Mouse (Mus musculus): ENCODE data around the gene Tob2. TPM values are rescaled to one million over a fixed set of nuclear protein-coding genes. Genes with fewer than 3 reads are reported as not detected.

Gene Tob2
- polyA plus RNA-seq, 1 experiment: 36.9 TPM

DNA sequence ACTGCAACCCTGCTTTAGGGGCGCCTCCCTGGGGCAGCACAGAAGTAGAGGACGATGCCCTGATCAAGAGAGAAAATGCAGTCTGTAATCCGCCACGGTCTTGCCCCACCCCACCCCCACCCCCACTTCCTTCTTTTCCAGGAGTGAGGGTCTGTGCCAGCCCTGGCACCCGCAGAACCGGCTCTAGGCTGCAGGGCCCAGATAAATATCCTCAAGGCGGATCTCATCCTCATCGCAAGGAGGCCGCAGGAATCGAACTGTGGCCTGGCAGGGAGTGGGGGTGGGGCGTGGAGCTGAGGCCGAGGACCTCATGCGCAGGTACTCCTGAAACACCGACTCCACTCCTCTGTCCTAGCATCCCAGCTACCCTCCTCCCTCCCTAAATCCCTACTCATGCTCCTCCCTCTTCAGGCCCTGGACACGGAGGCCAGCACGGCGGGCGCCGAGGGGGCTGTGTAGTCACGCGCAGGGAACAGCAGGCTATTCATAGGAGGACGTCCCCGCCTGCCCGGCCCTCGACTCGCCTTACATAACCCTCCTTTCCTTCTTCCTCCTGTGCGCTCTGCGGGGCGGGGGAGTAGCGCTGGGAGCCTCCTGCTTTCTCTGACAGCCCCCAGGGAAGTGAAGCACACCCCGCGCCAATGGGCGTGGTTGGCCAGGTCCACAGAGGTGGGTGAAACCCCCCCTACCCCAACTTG lies 22.3 kb downstream of the Tob2 start:
- peaks cover 67% of the 10 kb centered on the region for H3K4me1 ChIP-seq (ENCODE audit: control insufficient read depth, insufficient read depth, low read length)
- H3K27me3 ChIP-seq (ENCODE audit: control insufficient read depth, insufficient read depth, low read length): no peaks in the 10 kb centered on the region
- 7% methylated on average over 32 of the region's 33 CpGs for WGBS
- H3K27ac ChIP-seq (ENCODE audit: insufficient read depth, low read length): peak overlapping the region; percentile 93
- peak; percentile 87 to 91 for DNase-seq
- TF ChIP-seq POLR2A (IDR thresholded peaks at IDR 0.05; ENCODE audit: borderline replicate concordance, insufficient read depth, low read length) (peak; percentile 64; the same call in 1 of the 2 replicates), CTCF (IDR thresholded peaks at IDR 0.05; ENCODE audit: borderline replicate concordance, insufficient read depth, low read depth, low read length) (no peak)
- H3K4me3 ChIP-seq (replicated peaks; ENCODE audit: insufficient read depth, low read depth, low read length): peak overlapping the region; percentile 2

DNA sequence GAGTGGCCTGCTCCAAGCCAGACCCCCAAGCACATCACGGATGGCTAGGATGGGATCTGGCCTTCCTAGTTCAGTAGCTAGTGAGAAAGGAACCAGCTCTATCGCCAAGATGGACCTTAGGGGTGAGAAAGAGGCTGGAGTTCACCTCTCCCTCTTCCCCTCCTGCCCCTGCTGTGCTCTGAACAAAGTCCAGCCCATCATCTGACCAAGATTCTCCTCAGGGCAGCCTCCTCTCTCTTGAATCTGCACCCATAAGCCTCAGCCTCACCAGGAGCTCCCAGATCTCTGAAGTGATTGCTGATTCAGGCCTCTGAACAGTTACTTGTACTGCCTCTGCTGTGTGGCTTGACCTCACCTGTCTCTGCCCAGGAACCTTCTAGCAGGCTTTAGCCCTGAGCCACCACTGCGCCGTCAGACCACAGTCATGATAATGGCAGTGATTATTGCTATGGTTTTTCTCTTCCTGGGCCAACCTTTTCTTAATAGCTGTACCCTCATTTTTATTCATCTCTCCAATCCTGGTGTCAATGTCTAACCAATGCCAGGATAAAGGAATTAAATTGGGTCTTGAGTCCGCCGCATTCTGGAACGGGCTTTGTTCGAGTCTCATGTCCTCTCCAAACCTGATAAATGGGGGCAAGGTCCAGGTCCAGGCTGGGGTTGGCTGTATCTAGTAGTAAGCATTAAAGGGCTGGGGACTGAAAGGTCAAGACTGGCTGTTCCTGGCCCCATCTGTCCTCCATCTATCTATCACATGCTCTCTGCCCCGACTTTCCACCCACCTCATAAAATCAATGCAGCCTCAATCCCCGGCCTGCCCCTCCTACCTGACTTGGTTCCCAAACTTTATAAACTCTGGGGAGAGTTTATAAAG lies 23.4 kb downstream of the Tob2 start:
- DNase-seq: peak in 1 of 2 experiments; percentile 22
- H3K27me3 ChIP-seq (ENCODE audit: control insufficient read depth, insufficient read depth, low read length): no peaks in the 10 kb centered on the region
- WGBS: 75% methylated on average over 10 of the region's 10 CpGs
- TF ChIP-seq POLR2A (IDR thresholded peaks at IDR 0.05; ENCODE audit: borderline replicate concordance, insufficient read depth, low read length) (no peak), CTCF (IDR thresholded peaks at IDR 0.05; ENCODE audit: borderline replicate concordance, insufficient read depth, low read depth, low read length) (no peak)
- H3K4me3 ChIP-seq (replicated peaks; ENCODE audit: insufficient read depth, low read depth, low read length): no peak overlapping the region
- peak overlapping the region; percentile 93 for H3K27ac ChIP-seq (ENCODE audit: insufficient read depth, low read length)
- H3K4me1 ChIP-seq (ENCODE audit: control insufficient read depth, insufficient read depth, low read length): peaks cover 67% of the 10 kb centered on the region

DNA sequence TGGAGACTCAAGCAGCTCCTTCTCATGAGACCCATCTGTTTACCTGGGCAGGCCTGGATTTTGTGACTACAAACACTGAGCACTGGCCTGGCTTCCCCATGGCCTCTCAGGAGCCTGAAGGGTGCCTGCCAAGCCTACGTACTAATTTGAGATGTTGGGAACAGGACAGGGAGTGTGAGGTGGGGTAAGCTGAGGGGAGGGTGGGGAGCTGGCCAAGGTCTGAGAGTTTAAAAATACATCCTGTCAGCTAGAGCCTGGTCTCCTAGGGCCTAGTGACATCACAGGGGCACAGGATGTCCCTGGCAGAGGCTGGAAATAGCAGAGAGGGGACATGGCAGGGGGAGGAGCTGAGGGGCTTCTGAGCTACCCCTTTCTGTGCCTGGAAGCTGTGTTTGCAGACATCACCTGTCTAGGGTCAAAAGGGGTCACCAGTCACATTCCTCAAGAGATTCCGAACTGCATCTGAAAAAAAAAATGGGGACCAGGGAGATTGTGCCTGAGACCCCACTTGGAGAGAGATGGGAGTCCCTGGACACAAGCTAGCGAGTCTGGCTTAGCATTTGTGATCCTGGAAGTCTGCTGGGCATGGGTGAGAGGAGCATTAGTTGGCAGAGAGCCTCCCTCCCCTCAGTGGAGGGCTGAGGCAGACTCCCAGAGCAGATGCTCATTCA lies 24.3 kb downstream of the Tob2 start:
- Histone ChIP-seq H3K4me1 (ENCODE audit: control insufficient read depth, insufficient read depth, low read length) (peaks cover 61% of the 10 kb centered on the region), H3K27me3 (ENCODE audit: control insufficient read depth, insufficient read depth, low read length) (no peaks in the 10 kb centered on the region), H3K4me3 (replicated peaks; ENCODE audit: insufficient read depth, low read depth, low read length) (no peak overlapping the region), H3K27ac (ENCODE audit: insufficient read depth, low read length) (peak overlapping the region; percentile 61)
- 31% methylated on average over 3 of the region's 3 CpGs for WGBS
- TF ChIP-seq CTCF (IDR thresholded peaks at IDR 0.05; ENCODE audit: borderline replicate concordance, insufficient read depth, low read depth, low read length) (no peak), POLR2A (IDR thresholded peaks at IDR 0.05; ENCODE audit: borderline replicate concordance, insufficient read depth, low read length) (no peak)
- peak; percentile 67 to 81 for DNase-seq

DNA sequence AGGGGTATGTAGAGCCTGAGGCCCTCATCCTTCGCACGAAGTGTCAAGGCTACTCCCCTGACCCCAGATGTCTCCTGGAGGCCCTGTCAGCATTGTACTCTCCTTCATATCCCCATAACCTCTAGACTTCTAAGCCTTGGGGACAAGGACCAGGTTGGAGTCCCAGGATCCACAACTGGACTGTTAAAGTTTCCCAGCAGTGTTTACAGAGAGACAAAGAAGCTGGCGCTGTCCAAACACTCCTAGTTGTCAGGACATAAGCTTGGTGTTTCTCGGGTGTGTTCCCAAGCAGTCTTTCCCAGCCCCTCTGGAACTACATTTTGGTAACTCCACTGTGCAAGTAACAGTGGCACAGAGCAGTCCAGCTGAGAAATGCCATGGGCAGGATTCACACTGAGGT lies 25.1 kb downstream of the Tob2 start:
- peak overlapping the region; percentile 61 for H3K27ac ChIP-seq (ENCODE audit: insufficient read depth, low read length)
- no peaks in the 10 kb centered on the region for H3K27me3 ChIP-seq (ENCODE audit: control insufficient read depth, insufficient read depth, low read length)
- no peak for DNase-seq
- no peak for TF ChIP-seq POLR2A (IDR thresholded peaks at IDR 0.05; ENCODE audit: borderline replicate concordance, insufficient read depth, low read length)
- TF ChIP-seq CTCF (IDR thresholded peaks at IDR 0.05; ENCODE audit: borderline replicate concordance, insufficient read depth, low read depth, low read length): no peak
- no peak overlapping the region for H3K4me3 ChIP-seq (replicated peaks; ENCODE audit: insufficient read depth, low read depth, low read length)
- 87% methylated on average over 4 of the region's 4 CpGs for WGBS
- peaks cover 56% of the 10 kb centered on the region for H3K4me1 ChIP-seq (ENCODE audit: control insufficient read depth, insufficient read depth, low read length)

DNA sequence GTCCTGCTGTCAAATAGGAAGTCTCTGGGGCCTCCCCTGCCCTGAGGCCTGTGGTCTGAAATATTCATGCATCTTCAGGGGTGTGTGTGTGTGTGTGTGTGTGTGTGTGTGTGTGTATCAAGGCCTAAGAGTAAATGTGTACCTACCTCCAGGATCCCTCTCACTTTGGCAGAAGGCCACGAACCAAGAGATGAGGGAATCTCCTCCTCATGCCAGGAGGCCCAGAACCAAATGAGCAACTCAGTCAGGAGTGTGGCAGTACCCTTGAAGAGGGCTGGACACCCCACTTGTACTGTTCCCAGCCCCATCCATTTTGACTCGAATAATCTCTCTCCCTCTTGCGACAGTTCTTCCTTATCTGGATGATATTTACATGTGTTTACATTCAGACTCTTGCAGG lies 26.4 kb downstream of the Tob2 start:
- Histone ChIP-seq H3K4me1 (ENCODE audit: control insufficient read depth, insufficient read depth, low read length) (peaks cover 47% of the 10 kb centered on the region), H3K27me3 (ENCODE audit: control insufficient read depth, insufficient read depth, low read length) (no peaks in the 10 kb centered on the region), H3K4me3 (replicated peaks; ENCODE audit: insufficient read depth, low read depth, low read length) (no peak overlapping the region), H3K27ac (ENCODE audit: insufficient read depth, low read length) (no peak overlapping the region)
- WGBS: 72% methylated on average over 3 of the region's 3 CpGs
- TF ChIP-seq POLR2A (IDR thresholded peaks at IDR 0.05; ENCODE audit: borderline replicate concordance, insufficient read depth, low read length) (no peak), CTCF (IDR thresholded peaks at IDR 0.05; ENCODE audit: borderline replicate concordance, insufficient read depth, low read depth, low read length) (no peak)
- DNase-seq: peak in 1 of 2 experiments; percentile 32

DNA sequence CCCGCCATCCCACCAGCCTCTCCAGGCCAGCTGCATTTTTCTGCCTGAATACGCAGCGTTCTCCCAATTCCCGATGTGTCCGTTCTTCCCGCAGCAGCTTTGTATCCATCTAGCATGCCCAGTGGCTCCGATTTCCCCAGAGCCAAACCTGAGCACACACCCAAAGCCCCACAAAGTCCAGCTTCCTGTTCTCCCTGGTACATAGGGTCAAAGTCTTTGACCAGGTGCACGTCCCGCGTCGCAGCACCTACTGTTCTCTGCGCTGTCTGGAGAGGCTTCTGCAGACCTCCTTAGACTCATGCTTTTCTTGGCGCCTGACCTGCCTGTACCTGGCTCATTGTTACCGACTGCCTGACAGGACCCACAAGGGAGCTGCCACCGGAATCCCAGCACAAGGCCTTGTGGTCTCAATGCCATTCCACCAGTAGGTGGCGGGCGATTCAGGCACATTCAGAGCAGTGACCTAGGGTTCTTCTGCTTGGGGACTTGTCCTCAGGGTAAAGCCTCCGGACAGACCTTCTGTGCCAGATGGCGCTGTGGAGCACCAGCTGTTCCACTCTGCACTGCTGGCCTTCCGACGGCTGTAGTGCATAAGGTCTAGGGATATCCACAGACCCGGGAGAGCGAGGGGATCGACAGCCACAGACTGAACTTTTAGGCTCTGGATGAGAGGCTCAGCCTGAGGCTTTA lies 27.3 kb downstream of the Tob2 start:
- Histone ChIP-seq H3K4me1 (ENCODE audit: control insufficient read depth, insufficient read depth, low read length) (peaks cover 39% of the 10 kb centered on the region), H3K27ac (ENCODE audit: insufficient read depth, low read length) (peak overlapping the region; percentile 69; the same call in 1 of the 2 replicates), H3K27me3 (ENCODE audit: control insufficient read depth, insufficient read depth, low read length) (no peaks in the 10 kb centered on the region), H3K4me3 (replicated peaks; ENCODE audit: insufficient read depth, low read depth, low read length) (no peak overlapping the region)
- WGBS: 15% methylated on average over 24 of the region's 24 CpGs
- DNase-seq: peak; percentile 92 to 93
- TF ChIP-seq CTCF (IDR thresholded peaks at IDR 0.05; ENCODE audit: borderline replicate concordance, insufficient read depth, low read depth, low read length) (peak; percentile 94), POLR2A (IDR thresholded peaks at IDR 0.05; ENCODE audit: borderline replicate concordance, insufficient read depth, low read length) (0 out of 2 replicates have a peak, but pooled peaks have one; percentile 19)

DNA sequence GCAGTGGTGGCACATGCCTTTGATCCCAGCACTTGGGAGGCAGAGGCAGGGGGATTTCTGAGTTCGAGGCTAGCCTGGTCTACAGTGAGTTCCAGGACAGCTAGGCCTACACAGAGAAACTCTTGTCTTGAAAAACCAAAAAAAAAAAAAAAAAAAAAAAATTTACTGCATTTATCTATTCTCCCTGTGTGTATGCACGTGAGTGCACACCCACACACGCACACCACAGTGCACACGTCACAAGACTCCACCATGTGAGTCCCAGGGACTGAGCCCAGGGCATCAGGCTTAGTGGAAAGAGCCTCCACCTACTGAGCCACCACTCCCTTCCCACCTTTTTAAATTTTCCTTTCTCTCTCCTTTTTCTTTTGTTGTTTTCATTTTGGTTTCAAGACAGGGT lies 28.1 kb downstream of the Tob2 start:
- 76% methylated on average over 4 of the region's 4 CpGs for WGBS
- Histone ChIP-seq H3K27ac (ENCODE audit: insufficient read depth, low read length) (no peak overlapping the region), H3K4me1 (ENCODE audit: control insufficient read depth, insufficient read depth, low read length) (peaks cover 32% of the 10 kb centered on the region), H3K4me3 (replicated peaks; ENCODE audit: insufficient read depth, low read depth, low read length) (no peak overlapping the region), H3K27me3 (ENCODE audit: control insufficient read depth, insufficient read depth, low read length) (no peaks in the 10 kb centered on the region)
- DNase-seq: no peak
- TF ChIP-seq CTCF (IDR thresholded peaks at IDR 0.05; ENCODE audit: borderline replicate concordance, insufficient read depth, low read depth, low read length) (no peak), POLR2A (IDR thresholded peaks at IDR 0.05; ENCODE audit: borderline replicate concordance, insufficient read depth, low read length) (no peak)

Data from cerebellum, adult 2 months (tissue).